Mouse (Mus musculus) C2C12 (cell line): Measurements from ENCODE around the gene Hcn3.
A peak's percentile ranks its signal among the peaks of the same experiment; 100 is the strongest.

Source experiments
- CTCF ChIP-seq: IDR thresholded peaks from one replicate; pipeline ENCODE4 v1.5.1; 2011; ENCODE audit not compliant: control insufficient read depth, insufficient read depth, insufficient read length
- MYOD1 ChIP-seq: IDR thresholded peaks from one replicate; pipeline ENCODE4 v1.6.1; 2011; ENCODE audit warnings: low read depth; ENCODE audit not compliant: control insufficient read depth, insufficient read length
- MYOG ChIP-seq: IDR thresholded peaks from one replicate; pipeline ENCODE4 v1.6.1; 2011; ENCODE audit not compliant: control insufficient read depth, insufficient read length; ENCODE audit errors: extremely low read depth

DNA sequence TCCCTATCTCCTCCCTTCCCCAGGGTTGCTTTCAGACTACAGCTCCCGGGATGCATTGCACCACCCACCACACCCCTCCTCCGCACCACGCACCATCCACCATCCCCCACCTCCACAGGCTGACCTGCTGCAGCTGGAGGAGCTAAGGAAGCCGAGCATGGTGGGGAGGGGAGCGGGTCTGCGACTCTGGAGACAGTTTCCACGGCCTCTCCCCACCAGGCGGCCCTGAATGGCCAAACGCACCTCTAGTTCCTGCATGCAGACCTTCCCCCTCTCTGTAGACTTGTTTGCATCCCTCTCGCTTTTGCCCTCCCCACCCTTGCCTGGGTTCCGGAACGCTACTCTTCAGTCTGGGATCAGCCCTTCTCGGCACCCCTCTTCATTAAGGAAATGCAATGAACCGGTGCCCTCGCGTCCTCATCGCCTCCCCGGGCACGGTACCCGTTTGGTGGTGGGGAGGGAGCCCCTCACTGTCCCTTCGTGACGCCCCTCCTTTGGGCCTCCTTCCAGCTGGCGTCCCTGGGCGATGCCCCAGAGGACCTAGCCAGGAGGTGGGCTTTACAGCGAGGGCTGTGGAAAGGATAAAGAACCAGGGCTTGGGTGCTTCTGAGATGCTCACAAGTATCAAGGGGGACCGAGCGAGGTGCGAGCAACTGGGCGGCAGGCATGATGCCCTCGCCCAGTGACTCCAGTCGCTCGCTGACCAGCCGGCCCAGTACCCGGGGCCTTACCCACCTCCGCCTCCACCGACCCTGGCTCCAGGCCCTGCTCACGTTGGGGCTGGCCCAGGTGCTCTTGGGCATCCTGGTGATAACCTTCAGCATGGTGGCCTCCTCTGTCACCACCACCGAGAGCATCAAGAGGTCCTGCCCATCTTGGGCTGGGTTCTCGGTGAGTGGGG lies 23.3 kb upstream of the Hcn3 start, which contains the start of gene Fam189b:
- no peak for TF ChIP-seq CTCF
- TF ChIP-seq MYOG, result no peak
- peak; percentile 13 for TF ChIP-seq MYOD1
